Mouse (Mus musculus): ENCODE data around the gene Acsl1. TPM values are rescaled to one million over a fixed set of nuclear protein-coding genes. Genes with fewer than 3 reads are reported as not detected.
A peak's percentile ranks its signal among the peaks of the same experiment; 100 is the strongest.

The Acsl1 gene
- polyA plus RNA-seq, 1 experiment: 44.2 TPM

DNA sequence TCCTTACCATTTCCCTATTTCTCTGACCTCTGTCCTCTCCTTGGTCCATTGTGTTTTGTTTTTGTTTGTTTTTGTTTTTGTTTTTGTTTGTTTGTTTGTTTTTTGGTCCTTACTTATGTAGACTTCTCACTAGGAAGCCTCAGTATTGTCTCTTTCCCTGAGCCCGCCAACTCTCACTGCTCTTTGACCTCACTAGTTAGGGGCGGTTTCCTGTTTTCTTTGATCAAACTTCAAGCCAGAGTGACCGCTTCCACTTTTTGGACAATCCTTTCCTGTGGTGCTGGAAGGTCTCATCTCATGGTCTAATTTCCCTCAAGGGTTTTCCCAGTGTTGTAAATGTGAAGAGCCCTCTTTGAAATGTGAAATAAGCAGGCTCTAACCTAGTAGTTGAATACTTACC lies 33.4 kb downstream of the Acsl1 start:
- DNase-seq (ENCODE audit: low spot score): no peak

- DNase-seq (ENCODE audit: low spot score): no peak
Measured at GRCm38 (mm10) chr8:46508488-46509395, 37.9 kb downstream of the Acsl1 start.

- no peak for DNase-seq (ENCODE audit: low spot score)
Measured at GRCm38 (mm10) chr8:46509474-46509873, 38.6 kb downstream of the Acsl1 start.

GRCm38 (mm10) chr8:46511336-46511735 lies 40.5 kb downstream of the Acsl1 start:
- DNase-seq (ENCODE audit: low spot score): no peak

DNA sequence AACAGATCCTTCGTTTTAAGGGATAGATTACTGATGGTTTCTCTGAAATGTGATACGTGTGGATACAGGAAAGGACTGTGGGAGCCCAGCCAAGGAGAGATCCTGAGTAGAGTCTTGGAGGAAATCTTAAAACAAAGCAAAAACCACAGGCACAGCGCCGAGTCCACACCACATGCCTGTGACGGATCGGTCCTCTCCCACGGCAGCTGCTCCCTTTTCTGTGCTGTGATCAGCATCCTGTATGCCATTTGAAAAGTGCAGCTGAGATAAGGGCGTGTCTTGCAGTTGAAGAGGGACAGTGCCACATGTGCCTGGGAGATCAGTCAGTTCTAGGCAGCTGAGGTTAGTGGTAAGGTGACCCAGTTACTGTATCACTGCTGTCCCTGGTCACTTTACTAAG lies 41.7 kb downstream of the Acsl1 start:
- no peak for DNase-seq (ENCODE audit: low spot score)

DNA sequence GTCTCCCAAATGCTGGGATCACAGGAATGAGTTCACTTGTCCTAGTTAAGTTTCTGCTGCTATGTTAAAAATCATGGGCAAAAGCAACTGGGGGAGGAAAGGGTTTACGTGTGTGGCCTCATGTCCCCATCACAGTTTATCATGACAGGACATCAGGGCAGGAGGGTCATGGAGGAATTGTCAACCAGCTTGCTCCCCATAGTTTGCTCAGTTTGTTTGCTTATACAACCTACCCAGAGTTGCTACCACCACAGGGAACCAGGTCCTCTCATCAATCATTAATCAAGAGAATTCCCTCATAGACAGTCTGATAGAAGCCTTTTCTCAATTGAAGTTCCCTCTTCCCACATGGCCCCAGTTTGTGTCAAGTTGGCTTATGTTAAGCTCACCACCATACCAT lies 43.2 kb downstream of the Acsl1 start:
- DNase-seq (ENCODE audit: low spot score): no peak

DNA sequence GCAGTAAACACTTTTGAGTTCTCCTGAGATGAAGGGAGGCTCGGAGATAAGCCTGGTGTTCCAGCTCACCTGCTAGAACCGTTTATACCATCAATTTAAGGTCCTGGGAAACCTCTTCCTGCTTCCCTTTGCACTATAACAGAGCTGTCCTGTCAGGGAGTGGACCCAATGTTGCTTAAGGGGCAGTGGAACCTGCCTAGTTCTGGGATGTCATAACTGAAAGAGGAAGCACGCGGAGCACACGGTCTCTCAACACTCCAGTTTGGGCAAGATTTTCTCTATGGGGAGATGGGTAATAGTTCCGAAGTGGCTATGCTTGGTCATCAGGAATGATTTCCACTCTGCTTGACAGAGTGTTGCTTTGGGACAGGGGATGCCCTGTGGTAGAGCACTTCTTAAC lies 49.8 kb downstream of the Acsl1 start:
- no peak for DNase-seq (ENCODE audit: low spot score)

GRCm38 (mm10) chr8:46526098-46526497 lies 55.3 kb downstream of the Acsl1 start:
- no peak for DNase-seq (ENCODE audit: low spot score)

- no peak for DNase-seq (ENCODE audit: low spot score)
Measured at GRCm38 (mm10) chr8:46526821-46527220, 56.0 kb downstream of the Acsl1 start.

- no peak for DNase-seq (ENCODE audit: low spot score)
Measured at GRCm38 (mm10) chr8:46529508-46529907, 58.7 kb downstream of the Acsl1 start.

DNA sequence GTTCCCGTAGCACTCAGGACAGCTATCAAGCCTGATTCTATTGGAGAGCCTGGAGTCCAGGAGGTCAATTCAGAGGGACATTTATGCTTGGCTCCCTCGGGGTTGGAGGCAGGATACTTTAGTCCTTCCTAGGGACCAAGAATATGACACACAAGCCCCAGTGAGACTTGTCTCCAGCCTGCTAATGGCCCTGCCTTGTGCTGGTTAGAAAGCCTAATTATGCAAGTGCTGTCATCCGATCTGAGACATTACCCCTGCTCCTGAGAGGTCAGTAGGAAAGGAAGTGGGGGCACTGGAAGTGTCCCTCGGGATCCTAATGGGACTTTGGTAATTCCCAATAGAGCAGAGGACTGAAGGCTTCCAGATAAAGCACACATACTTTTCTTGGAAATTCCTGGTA lies 59.7 kb downstream of the Acsl1 start:
- DNase-seq (ENCODE audit: low spot score): no peak

- DNase-seq (ENCODE audit: low spot score): no peak
Measured at GRCm38 (mm10) chr8:46533926-46534325, 63.1 kb downstream of the Acsl1 start.

DNA sequence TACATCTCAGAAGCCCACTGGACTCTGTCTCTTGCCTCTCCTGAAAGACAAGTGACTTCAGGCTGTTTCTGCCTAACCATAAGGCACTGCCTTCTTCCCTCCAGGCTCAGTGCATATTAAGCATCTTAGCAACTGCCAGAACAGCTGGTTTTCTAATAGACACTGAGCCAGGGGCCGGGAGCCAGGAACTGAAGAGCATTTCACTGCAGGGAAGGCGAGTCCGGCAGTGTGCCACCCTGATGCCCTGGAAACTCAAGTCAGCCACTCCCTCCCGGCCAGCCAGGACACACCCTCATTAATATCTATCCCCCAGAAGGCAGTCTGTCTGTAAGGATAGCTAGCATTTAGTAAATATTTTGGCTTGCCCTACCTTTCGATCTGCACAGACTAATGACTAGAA lies 68.9 kb downstream of the Acsl1 start:
- no peak for DNase-seq (ENCODE audit: low spot score)

GRCm38 (mm10) chr8:46543191-46543590 lies 72.4 kb downstream of the Acsl1 start:
- no peak for DNase-seq (ENCODE audit: low spot score)

GRCm38 (mm10) chr8:46543662-46544061 lies 72.8 kb downstream of the Acsl1 start:
- DNase-seq (ENCODE audit: low spot score): no peak

- DNase-seq (ENCODE audit: low spot score): no peak
Measured at GRCm38 (mm10) chr8:46545854-46546253, 75.0 kb downstream of the Acsl1 start.

DNA sequence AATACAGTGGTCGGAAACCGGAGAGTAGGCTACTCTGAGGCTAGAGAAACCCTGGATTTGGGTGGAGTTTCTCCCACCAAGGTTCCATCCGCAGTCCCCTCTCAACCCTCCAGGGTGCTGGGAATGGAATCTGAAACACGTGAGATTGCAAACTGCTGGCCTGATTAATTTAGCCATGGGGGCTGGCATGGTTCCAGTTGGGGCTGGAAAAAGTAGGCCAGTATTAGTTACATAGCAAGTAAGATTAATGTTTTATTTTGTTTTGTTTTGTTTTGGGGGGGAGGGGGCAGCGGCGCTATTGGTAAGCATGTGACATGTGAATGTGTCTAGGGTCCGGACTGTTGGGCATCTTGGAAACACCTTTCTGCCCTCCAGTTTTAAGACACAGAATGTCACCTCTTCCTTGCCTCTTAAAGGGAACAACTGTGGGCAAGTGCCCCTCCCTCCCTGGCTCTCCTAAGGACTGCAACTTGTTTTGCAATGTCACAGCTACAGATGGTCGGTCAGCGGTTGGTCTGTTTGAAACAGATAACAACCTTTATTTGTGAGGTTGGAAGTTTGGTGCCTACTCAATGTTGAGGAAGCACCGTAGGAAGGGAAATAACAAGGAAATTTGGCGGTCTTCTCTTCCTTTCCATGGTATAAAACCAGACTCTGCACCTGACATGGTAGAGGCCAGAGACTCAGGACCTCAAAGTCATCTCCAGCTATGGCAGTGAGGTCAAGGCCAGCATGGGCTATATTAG lies 75.8 kb downstream of the Acsl1 start:
- no peak for DNase-seq (ENCODE audit: low spot score)

DNA sequence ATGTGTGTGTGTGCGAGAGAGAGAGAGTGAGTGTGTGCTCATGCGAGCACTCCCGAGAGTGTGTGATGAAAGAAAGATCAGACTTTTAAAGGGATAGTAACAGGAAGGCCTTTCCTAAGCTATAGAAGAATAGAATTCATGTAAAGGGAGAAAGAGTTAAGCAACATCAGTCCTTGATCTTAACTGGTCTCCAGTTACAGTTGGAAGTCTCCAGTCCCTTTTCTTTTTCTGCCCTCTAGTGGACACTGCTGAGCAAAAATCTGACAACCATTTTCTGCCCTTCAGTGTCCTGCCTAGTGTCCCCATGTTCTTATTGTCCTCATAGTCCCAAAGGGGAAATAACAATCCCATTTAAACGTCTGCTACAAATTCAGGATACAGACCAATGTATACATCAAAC lies 76.4 kb downstream of the Acsl1 start:
- no peak for DNase-seq (ENCODE audit: low spot score)

- DNase-seq (ENCODE audit: low spot score): no peak
Measured at GRCm38 (mm10) chr8:46550058-46550457, 79.2 kb downstream of the Acsl1 start.

GRCm38 (mm10) chr8:46551029-46551428 lies 80.2 kb downstream of the Acsl1 start:
- no peak for DNase-seq (ENCODE audit: low spot score)

DNA sequence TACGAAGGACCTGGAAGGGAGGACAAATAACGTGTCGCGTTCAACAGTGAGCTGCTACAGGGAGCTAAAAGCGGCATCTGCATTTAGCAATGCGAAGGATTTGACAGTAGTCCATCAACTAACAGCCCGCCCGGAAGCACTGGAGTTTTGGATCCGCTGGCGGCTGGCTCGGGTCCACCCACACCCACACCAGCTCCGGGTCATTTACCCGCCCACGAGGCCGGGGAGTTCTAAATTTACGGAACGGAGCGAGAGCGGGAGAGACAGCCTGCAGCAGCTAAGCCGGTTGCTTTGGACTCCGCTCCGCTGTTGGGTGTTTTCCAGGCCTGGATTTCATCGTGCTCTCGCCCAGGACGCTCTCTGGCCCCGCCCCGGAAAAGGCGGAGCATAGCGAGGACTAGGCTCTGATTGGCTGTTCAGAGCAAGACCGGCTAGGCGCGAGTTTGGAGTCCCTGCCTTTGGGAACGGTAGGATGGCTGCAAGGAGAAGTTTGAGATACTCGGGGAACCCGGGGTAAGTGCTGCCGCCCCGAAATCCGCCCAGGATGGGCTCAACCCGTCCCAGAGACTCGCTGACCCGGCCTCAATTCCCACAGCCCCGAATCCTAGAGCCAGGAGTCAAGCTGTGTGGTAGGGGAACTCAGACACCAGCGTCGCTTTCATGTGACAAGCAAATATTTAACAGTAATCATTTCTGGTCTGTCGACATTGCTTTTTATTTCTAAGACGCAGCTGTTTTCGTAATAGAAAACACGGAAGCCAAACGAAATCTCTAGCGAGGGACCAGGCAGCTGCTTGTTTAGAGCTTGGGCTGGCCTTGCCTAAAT lies 81.0 kb downstream of the Acsl1 start, which contains the start of gene Cenpu:
TSS of gene Cenpu (plus strand) at position 414 of the 826 bp plus-strand sequence.
- peak; percentile 96 for DNase-seq (ENCODE audit: low spot score)

- DNase-seq (ENCODE audit: low spot score): no peak
Measured at GRCm38 (mm10) chr8:46552441-46552765, 81.6 kb downstream of the Acsl1 start.
